34 mouse cellular contexts compared by ENCODE assay signal in the genomic region with DNA sequence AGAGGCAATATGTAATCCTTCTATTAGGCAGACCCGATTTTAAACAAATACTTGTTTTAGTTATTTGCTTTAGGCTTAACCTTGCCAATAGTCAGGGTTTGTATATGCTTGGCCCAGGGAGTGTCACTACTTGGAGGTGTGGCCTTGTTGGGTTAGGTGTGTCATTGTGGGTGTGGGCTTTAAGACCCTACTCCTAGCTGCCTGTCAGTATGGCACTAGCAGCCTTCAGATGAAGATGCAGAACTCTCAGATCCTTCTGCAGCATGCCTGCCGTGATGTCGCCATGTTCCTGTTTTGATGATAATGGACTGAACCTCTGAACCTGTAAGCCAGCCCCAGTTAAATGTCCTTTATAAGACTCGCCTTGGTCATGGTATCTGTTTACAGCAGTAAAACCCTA. TPM values are rescaled to one million over a fixed set of nuclear protein-coding genes. Genes with fewer than 3 reads are reported as not detected.
"Had no signal": no experiment of that assay in that cellular context is flagged by ENCODE, and none has a peak within 500 bp of the region (broad histone marks: within the 10 kb centered on the region; RNA-seq: fewer than 3 reads in every experiment).

No protein-coding gene starts in this region.

RNA-seq across cellular contexts. Expression of a gene that starts 11.9 kb away (rescaled TPM):
- total RNA-seq: gastrocnemius, adult 2 months; gastrocnemius, postnatal 10 days; gastrocnemius, postnatal 25 days; gastrocnemius, postnatal 4 days; heart, adult 2 months; heart, postnatal 10 days; heart, postnatal 25 days; heart, postnatal 4 days; layer of hippocampus, postnatal 25 days; left cerebral cortex, adult 2 months; left cerebral cortex, postnatal 14 days had no signal
- polyA plus RNA-seq: heart, adult 2 months; heart, embryonic 11.5 days; hindbrain, embryonic 12.5 days; kidney, embryonic 14.5 days had no signal

RNA-seq across cellular contexts. Expression of a gene that starts 19.4 kb away (rescaled TPM):
- total RNA-seq: gastrocnemius, adult 2 months; gastrocnemius, postnatal 10 days; gastrocnemius, postnatal 25 days; gastrocnemius, postnatal 4 days; granulocyte monocyte progenitor cell, adult 5-6 weeks; heart, adult 2 months; heart, postnatal 10 days; heart, postnatal 25 days; heart, postnatal 4 days; layer of hippocampus, adult 2 months; layer of hippocampus, postnatal 10 days; layer of hippocampus, postnatal 25 days; left cerebral cortex, adult 2 months; left cerebral cortex, postnatal 14 days; left cerebral cortex, postnatal 36 days had no signal
- polyA plus RNA-seq: heart, adult 2 months; heart, embryonic 11.5 days; heart, embryonic 14.5 days; heart, embryonic 16.5 days; hindbrain, embryonic 10.5 days; hindbrain, embryonic 12.5 days; hindbrain, embryonic 14.5 days; hindbrain, embryonic 16.5 days; inflammation-experienced regulatory T-cells, adult 6 months; intestine, embryonic 15.5 days; intestine, postnatal 0 days; kidney, embryonic 14.5 days; kidney, embryonic 16.5 days; limb, embryonic 10.5 days; limb, embryonic 12.5 days; limb, embryonic 14.5 days; liver, embryonic 11.5 days; liver, embryonic 13.5 days; liver, embryonic 15.5 days; liver, postnatal 0 days had no signal
